ENCODE assay signal across 30 mouse cellular contexts in the genomic region with DNA sequence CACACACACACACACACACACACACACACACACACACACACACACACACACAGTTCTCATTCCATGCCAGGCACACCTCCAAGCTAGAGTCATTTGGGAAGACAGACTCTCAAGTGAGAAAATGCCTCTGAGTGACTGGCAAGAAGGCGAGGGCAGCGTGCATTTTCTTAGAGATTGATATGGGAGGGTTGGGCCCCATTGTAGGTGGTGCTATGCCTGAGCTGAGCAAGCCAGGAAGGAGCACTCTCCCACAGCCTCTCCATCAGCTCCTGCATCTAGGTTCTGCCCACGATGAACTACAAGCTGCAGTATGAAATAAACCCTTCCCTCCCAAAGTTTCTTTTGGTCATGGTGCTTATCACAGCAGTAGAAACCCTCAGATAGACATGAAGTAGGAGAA. TPM values are rescaled to one million over a fixed set of nuclear protein-coding genes. Genes with fewer than 3 reads are reported as not detected.
DNase-seq lines count a peak whose midpoint lies in the region; ATAC-seq and TF ChIP-seq lines count a peak whose summit lies in the region.
"Had no signal": no experiment of that assay in that cellular context is flagged by ENCODE, and none has a peak within 500 bp of the region (broad histone marks: within the 10 kb centered on the region; RNA-seq: fewer than 3 reads in every experiment).

No protein-coding gene starts in this region.

- no peak for TF ChIP-seq CTCF in liver, embryonic 14.5 days (IDR thresholded peaks at IDR 0.05; ENCODE audit: low read depth)

- 34% methylated on average over 3 of the region's 3 CpGs for WGBS in liver, embryonic 14.5 days (ENCODE audit: insufficient replicate concordance)

- peaks cover 4 to 10% of the 10 kb centered on the region in 2 experiments; a peak in 2 of 4 replicates for H3K4me1 ChIP-seq in liver, embryonic 14.5 days (replicated peaks; ENCODE audit: control insufficient read depth in 2 of 2, insufficient read depth in 2 of 2, low read length in 1 of 2)
- H3K4me1 ChIP-seq: forebrain, embryonic 12.5 days; forebrain, embryonic 15.5 days had no signal

- peak; percentile 88 for ATAC-seq in frontal cortex, adult (ENCODE audit: low TSS enrichment)
- ATAC-seq in liver, embryonic 14.5 days (ENCODE audit: insufficient read depth), result peak; percentile 31; the same call in 1 of the 2 replicates
- ATAC-seq in megakaryocyte-erythroid progenitor cell, adult 5-6 weeks (replicated peaks; ENCODE audit: low FRiP score, low TSS enrichment, poor library complexity, severe bottlenecking), result no peak
- ATAC-seq: forebrain, embryonic 15.5 days; Patski had no signal

- no peak overlapping the region for H3K4me3 ChIP-seq in liver, embryonic 14.5 days (ENCODE audit: insufficient read depth in 1 of 2, low read depth in 2 of 2, low read length in 2 of 2)
- H3K4me3 ChIP-seq: embryonic facial prominence, embryonic 10.5 days; embryonic facial prominence, embryonic 13.5 days; erythroblast, embryonic 14.5 days; forebrain, embryonic 12.5 days; forebrain, embryonic 15.5 days; gastrocnemius, adult 2 months; heart, adult 2 months; heart, embryonic 10.5 days; heart, embryonic 13.5 days had no signal

- DNase-seq in frontal cortex, adult 2 months (ENCODE audit: extremely low spot score in 1 of 2, low spot score in 1 of 2), result no peak
- peak; percentile 42 for DNase-seq in right cerebral cortex, adult 18-20 months
- DNase-seq in right cerebral cortex, adult 2 months (ENCODE audit: low spot score in 2 of 2), result no peak
- no peak for DNase-seq in liver, embryonic 14.5 days (ENCODE audit: low read depth in 3 of 3, low spot score in 3 of 3)
- DNase-seq in telencephalon, adult 2 months (ENCODE audit: low read depth, low spot score), result peak; percentile 69
- DNase-seq in Muller cell, postnatal 12 days (ENCODE audit: inconsistent ontology term), result no peak
- DNase-seq: adrenal gland, postnatal 10 days; adrenal gland, postnatal 36 days; cerebellum, adult 11 months; cerebellum, adult 2 months; cerebellum, adult 9-11 months; cerebellum, postnatal 25 days; gastrocnemius, adult 2 months; gastrocnemius, postnatal 14 days; heart, adult 2 months; heart, postnatal 14 days; heart, postnatal 4 days had no signal

- no peak overlapping the region for H3K27ac ChIP-seq in liver, embryonic 14.5 days
- H3K27ac ChIP-seq: embryonic facial prominence, embryonic 10.5 days; embryonic facial prominence, embryonic 13.5 days; forebrain, embryonic 12.5 days; forebrain, embryonic 15.5 days; gastrocnemius, adult 2 months; heart, adult 2 months; heart, embryonic 10.5 days; hindbrain, embryonic 14.5 days; hindbrain, postnatal 0 days had no signal

- no peaks in the 10 kb centered on the region for H3K9me3 ChIP-seq in liver, embryonic 14.5 days (ENCODE audit: control insufficient read depth, low read length)
- H3K9me3 ChIP-seq: embryonic facial prominence, embryonic 10.5 days; embryonic facial prominence, embryonic 13.5 days; forebrain, embryonic 12.5 days; forebrain, embryonic 15.5 days; heart, embryonic 10.5 days; heart, embryonic 13.5 days had no signal

- no peak for TF ChIP-seq EP300 in liver, embryonic 14.5 days (IDR thresholded peaks at IDR 0.05; ENCODE audit: low read depth)

- H3K27me3 ChIP-seq in liver, embryonic 14.5 days (ENCODE audit: control insufficient read depth, insufficient read depth, low read length), result no peaks in the 10 kb centered on the region
- H3K27me3 ChIP-seq: embryonic facial prominence, embryonic 13.5 days; forebrain, embryonic 12.5 days; forebrain, embryonic 15.5 days; Patski had no signal

- H3K36me3 ChIP-seq in liver, embryonic 14.5 days (replicated peaks; ENCODE audit: control insufficient read depth, insufficient read depth, low read depth), result peaks cover 10% of the 10 kb centered on the region
- H3K36me3 ChIP-seq: embryonic facial prominence, embryonic 13.5 days; heart, embryonic 10.5 days; heart, embryonic 13.5 days had no signal

- no peak overlapping the region for H3K4me2 ChIP-seq in liver, embryonic 14.5 days (ENCODE audit: low read depth)
- H3K4me2 ChIP-seq: embryonic facial prominence, embryonic 13.5 days; forebrain, embryonic 12.5 days; forebrain, embryonic 15.5 days; heart, embryonic 13.5 days; hindbrain, embryonic 14.5 days had no signal

- no peak overlapping the region; the same call in 1 of the 2 replicates for H3K9ac ChIP-seq in liver, embryonic 14.5 days (replicated peaks)
- H3K9ac ChIP-seq: embryonic facial prominence, embryonic 13.5 days; forebrain, embryonic 12.5 days; forebrain, embryonic 15.5 days; heart, embryonic 13.5 days; hindbrain, embryonic 14.5 days had no signal

RNA-seq across cellular contexts. Expression of gene Gpr68, which starts 57.3 kb away (rescaled TPM):
- 5.4 TPM in 2 replicates for polyA plus RNA-seq in frontal cortex, adult 2 months (2012; rRNA removed)
- polyA plus RNA-seq in liver, embryonic 14.5 days (2012; rRNA removed), result 0.04 TPM in 2 replicates
- not detected in 2 replicates for polyA plus RNA-seq in liver, embryonic 14.5 days (2014; fragmentation: Nextera tagmentation; extraction: Ambion mirVana)
- 0.83 and 1.5 TPM in 2 replicates for total RNA-seq in megakaryocyte-erythroid progenitor cell, adult 5-6 weeks (2014; fragmentation: Nextera tagmentation)
- 0.42 and 0.50 TPM in 2 replicates for total RNA-seq in megakaryocyte-erythroid progenitor cell, adult 5-6 weeks (2017)
- total RNA-seq: common myeloid progenitor, adult 5-6 weeks had no signal
- polyA plus RNA-seq: erythroblast, embryonic 14.5 days had no signal

Comparison
In these comparisons a context has a peak if more than half of its experiments do, and no peak if none do; other contexts are left out.
1. DNase-seq: peak in right cerebral cortex, adult 18-20 months (single experiment) and telencephalon, adult 2 months (single experiment); none in frontal cortex, adult 2 months (0 of 2), right cerebral cortex, adult 2 months (0 of 2), liver, embryonic 14.5 days (0 of 3) and Muller cell, postnatal 12 days (single experiment).